ENCODE assay signal across 8 mouse cellular contexts in the genomic region with DNA sequence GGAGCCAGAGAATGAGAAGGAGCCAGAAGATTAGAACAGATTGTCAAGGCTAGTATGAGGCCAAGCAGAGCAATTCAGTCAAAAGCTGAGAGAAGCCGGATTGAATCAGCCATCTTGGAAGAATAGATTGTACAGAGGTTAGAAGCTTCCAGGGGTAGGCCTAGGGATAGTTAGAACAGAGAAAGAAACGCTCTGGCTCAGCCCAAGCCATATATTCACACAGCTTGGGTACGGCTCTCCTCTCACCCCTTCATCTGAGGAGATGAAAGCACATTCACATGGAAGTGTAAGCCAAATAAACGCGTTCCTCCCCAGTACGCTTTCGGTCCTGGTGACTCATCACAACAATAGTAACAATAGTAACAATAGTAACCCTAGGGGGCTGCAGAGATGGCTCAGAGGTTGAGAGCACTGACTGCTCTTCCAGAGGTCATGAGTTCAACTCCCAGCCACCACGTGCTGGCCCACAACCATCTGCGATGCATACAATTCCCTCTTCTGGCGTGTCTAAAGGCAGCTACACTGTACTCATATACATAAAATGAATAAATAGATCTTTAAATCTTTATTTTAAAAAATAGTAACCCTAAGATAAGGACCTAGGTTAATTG. TPM values are rescaled to one million over a fixed set of nuclear protein-coding genes. Genes with fewer than 3 reads are reported as not detected.
DNase-seq lines count a peak whose midpoint lies in the region; ATAC-seq and TF ChIP-seq lines count a peak whose summit lies in the region.

No protein-coding gene starts in this region.

- peak overlapping the region; percentile 99 for H3K4me3 ChIP-seq in gastrocnemius, adult 2 months
- peak overlapping the region; percentile 73 for H3K4me3 ChIP-seq in forebrain, embryonic 11.5 days (ENCODE audit: low read depth, low read length)
- peak overlapping the region; percentile 91 for H3K4me3 ChIP-seq in liver, embryonic 13.5 days (replicated peaks)
- H3K4me3 ChIP-seq in thymus, adult 2 months (ENCODE audit: control insufficient read depth, insufficient read depth, low read length): no peak overlapping the region

- intact Hi-C loops in gastrocnemius, adult 2 months (cut with DNase I): loop anchor here (2.0 to 10.0 kb wide), 2 partner anchors 116 to 190 kb away; a partner anchor contains a TSS

- WGBS in forebrain, embryonic 11.5 days: 34% methylated on average over 10 of the region's 10 CpGs
- WGBS in liver, embryonic 13.5 days (ENCODE audit: insufficient replicate concordance): 58% methylated on average over 10 of the region's 10 CpGs
- WGBS in thymus, adult 2 months: 85% methylated on average over 10 of the region's 10 CpGs

- peak overlapping the region; percentile 96 for H3K27ac ChIP-seq in gastrocnemius, adult 2 months
- H3K27ac ChIP-seq in forebrain, embryonic 11.5 days (ENCODE audit: low read depth, low read length): no peak overlapping the region
- peak overlapping the region; percentile 48 for H3K27ac ChIP-seq in liver, embryonic 13.5 days
- H3K27ac ChIP-seq in thymus, adult 2 months (ENCODE audit: control insufficient read depth, insufficient read depth, low read length): no peak overlapping the region

- H3K9me3 ChIP-seq in forebrain, embryonic 11.5 days (ENCODE audit: control insufficient read depth, low read length): no peaks in the 10 kb centered on the region
- no peaks in the 10 kb centered on the region for H3K9me3 ChIP-seq in liver, embryonic 13.5 days (replicated peaks)

- peaks cover 15% of the 10 kb centered on the region for H3K4me1 ChIP-seq in forebrain, embryonic 11.5 days (replicated peaks; ENCODE audit: control insufficient read depth, insufficient read depth, low read length)
- H3K4me1 ChIP-seq in liver, embryonic 13.5 days (replicated peaks): peaks cover 52% of the 10 kb centered on the region
- peaks cover 17% of the 10 kb centered on the region for H3K4me1 ChIP-seq in thymus, adult 2 months (replicated peaks; ENCODE audit: control insufficient read depth, insufficient read depth, low read length)

- TF ChIP-seq POLR2A in thymus, adult 2 months (IDR thresholded peaks at IDR 0.05; ENCODE audit: control insufficient read depth, extremely low read depth, insufficient read depth, low read length, poor library complexity): no peak

- H3K9ac ChIP-seq in forebrain, embryonic 11.5 days (ENCODE audit: low read length): peak overlapping the region; percentile 91; the same call in 1 of the 2 replicates
- peak overlapping the region; percentile 92 for H3K9ac ChIP-seq in liver, embryonic 13.5 days

- TF ChIP-seq CTCF in gastrocnemius, adult 2 months (IDR thresholded peaks at IDR 0.05): no peak
- no peak for TF ChIP-seq CTCF in thymus, adult 2 months (IDR thresholded peaks at IDR 0.05; ENCODE audit: borderline replicate concordance, control insufficient read depth, extremely low read depth, insufficient read depth, low read length, poor library complexity)

- ATAC-seq in forebrain, embryonic 11.5 days (replicated peaks; ENCODE audit: low FRiP score): no peak
- ATAC-seq in liver, embryonic 13.5 days (ENCODE audit: low read depth): no peak

- no peaks in the 10 kb centered on the region; the same call in 1 of the 2 replicates for H3K36me3 ChIP-seq in forebrain, embryonic 11.5 days (ENCODE audit: control insufficient read depth, insufficient read depth, low read length)
- peaks cover 44% of the 10 kb centered on the region for H3K36me3 ChIP-seq in liver, embryonic 13.5 days
- H3K36me3 ChIP-seq in thymus, adult 2 months (ENCODE audit: control insufficient read depth, insufficient read depth, low read length): peaks cover 9% of the 10 kb centered on the region

- H3K4me2 ChIP-seq in forebrain, embryonic 11.5 days (ENCODE audit: low read depth, low read length, severe bottlenecking): peak overlapping the region; percentile 95; the same call in 1 of the 2 replicates
- H3K4me2 ChIP-seq in liver, embryonic 13.5 days: peak overlapping the region; percentile 97

- H3K27me3 ChIP-seq in forebrain, embryonic 11.5 days (ENCODE audit: control insufficient read depth, insufficient read depth, low read length): no peaks in the 10 kb centered on the region
- H3K27me3 ChIP-seq in liver, embryonic 13.5 days: no peaks in the 10 kb centered on the region
- no peaks in the 10 kb centered on the region for H3K27me3 ChIP-seq in thymus, adult 2 months (ENCODE audit: control insufficient read depth, insufficient read depth, low read length)

- no peak for DNase-seq in gastrocnemius, adult 2 months
- DNase-seq in gastrocnemius, adult 8-10 months (ENCODE audit: low spot score in 2 of 2): no peak
- peak; percentile 12 for DNase-seq in CD4-positive helper T cell, adult 2 months (ENCODE audit: low read depth, low spot score)
- no peak for DNase-seq in forebrain, embryonic 11.5 days (ENCODE audit: low spot score)
- DNase-seq in liver, embryonic 13.5 days: no peak
- no peak for DNase-seq in layer of hippocampus, adult 9-11 months
- no peak for DNase-seq in right cerebral cortex, adult 2 months (ENCODE audit: low spot score in 2 of 2)
- no peak for DNase-seq in thymus, adult 2 months

RNA-seq across cellular contexts. Expression of a gene that starts 0.7 kb away (rescaled TPM):
- 10 to 100 TPM; 35.1 to 36.9 TPM for total RNA-seq in gastrocnemius, adult 2 months (2021)
- 10 to 100 TPM; 31.9 to 44.1 (median 39.4) TPM for total RNA-seq in gastrocnemius, adult 8-10 months (2022)
- polyA plus RNA-seq in forebrain, embryonic 11.5 days (2014; fragmentation: Nextera tagmentation; extraction: Ambion mirVana): 162 and 167 TPM in 2 replicates
- 113 and 128 TPM in 2 replicates for polyA plus RNA-seq in liver, embryonic 13.5 days (2015; fragmentation: Nextera tagmentation; extraction: Ambion mirVana)
- polyA plus RNA-seq in thymus, adult 2 months (2012; rRNA removed): 45.6 and 51.3 TPM in 2 replicates

RNA-seq across cellular contexts. Expression of a gene that starts 1.0 kb away (rescaled TPM):
- 1 to 10 TPM; 2.7 to 3.3 TPM for total RNA-seq in gastrocnemius, adult 2 months (2021)
- 1 to 10 TPM; 2.3 to 2.8 (median 2.6) TPM for total RNA-seq in gastrocnemius, adult 8-10 months (2022)
- polyA plus RNA-seq in forebrain, embryonic 11.5 days (2014; fragmentation: Nextera tagmentation; extraction: Ambion mirVana): 11.2 and 13.1 TPM in 2 replicates
- 3.6 and 4.2 TPM in 2 replicates for polyA plus RNA-seq in liver, embryonic 13.5 days (2015; fragmentation: Nextera tagmentation; extraction: Ambion mirVana)
- polyA plus RNA-seq in thymus, adult 2 months (2012; rRNA removed): 34.6 and 36.7 TPM in 2 replicates

RNA-seq across cellular contexts. Expression of a gene that starts 13.0 kb away (rescaled TPM):
- total RNA-seq in gastrocnemius, adult 2 months (2021): 1 to 10 TPM; 2.3 to 2.4 TPM
- total RNA-seq in gastrocnemius, adult 8-10 months (2022): 1 to 10 TPM; 1.3 to 5.9 (median 3.1) TPM
- 39.0 and 45.8 TPM in 2 replicates for polyA plus RNA-seq in forebrain, embryonic 11.5 days (2014; fragmentation: Nextera tagmentation; extraction: Ambion mirVana)
- 73.1 and 78.7 TPM in 2 replicates for polyA plus RNA-seq in liver, embryonic 13.5 days (2015; fragmentation: Nextera tagmentation; extraction: Ambion mirVana)
- polyA plus RNA-seq in thymus, adult 2 months (2012; rRNA removed): 2,939 and 3,162 TPM in 2 replicates

RNA-seq across cellular contexts. Expression of a gene that starts 18.3 kb away (rescaled TPM):
- total RNA-seq in gastrocnemius, adult 2 months (2021): 10 to 100 TPM; 16.6 to 16.8 TPM
- total RNA-seq in gastrocnemius, adult 8-10 months (2022): 10 to 100 TPM in 2 of 4 experiments, 1 to 10 TPM in 2; 5.9 to 17.4 (median 10.6) TPM
- polyA plus RNA-seq in forebrain, embryonic 11.5 days (2014; fragmentation: Nextera tagmentation; extraction: Ambion mirVana): 0.21 and 0.52 TPM in 2 replicates
- 1.8 and 2.0 TPM in 2 replicates for polyA plus RNA-seq in liver, embryonic 13.5 days (2015; fragmentation: Nextera tagmentation; extraction: Ambion mirVana)
- 8.6 and 14.8 TPM in 2 replicates for polyA plus RNA-seq in thymus, adult 2 months (2012; rRNA removed)

RNA-seq across cellular contexts. Expression of a gene that starts 45.4 kb away (rescaled TPM):
- total RNA-seq in gastrocnemius, adult 2 months (2021): 10 to 100 TPM; 30.0 to 34.1 TPM
- total RNA-seq in gastrocnemius, adult 8-10 months (2022): 10 to 100 TPM; 26.7 to 43.5 (median 34.7) TPM
- polyA plus RNA-seq in forebrain, embryonic 11.5 days (2014; fragmentation: Nextera tagmentation; extraction: Ambion mirVana): 53.6 and 72.3 TPM in 2 replicates
- polyA plus RNA-seq in liver, embryonic 13.5 days (2015; fragmentation: Nextera tagmentation; extraction: Ambion mirVana): 34.7 and 36.8 TPM in 2 replicates
- polyA plus RNA-seq in thymus, adult 2 months (2012; rRNA removed): 72.9 and 99.6 TPM in 2 replicates

Comparison
In these comparisons a context has a peak if more than half of its experiments do, and no peak if none do; other contexts are left out.
1. H3K27ac ChIP-seq: peak in gastrocnemius, adult 2 months (single experiment) and liver, embryonic 13.5 days (single experiment); none in forebrain, embryonic 11.5 days (single experiment) and thymus, adult 2 months (single experiment).
2. RNA of a gene that starts 13.0 kb away (polyA plus RNA-seq): 2,939 to 3,162 TPM in thymus, adult 2 months; 73.1 to 78.7 TPM in liver, embryonic 13.5 days and 39.0 to 45.8 TPM in forebrain, embryonic 11.5 days; every median in the first group is over 10 times any median in the second.